Mouse (Mus musculus): Measurements from ENCODE around the gene Foxa2.

Gene Foxa2

GRCm38 (mm10) chr2:148046799-148047165 is at the start of gene Foxa2:
TSS of gene Foxa2 (minus strand) at chr2:148046969.
- no peak for DNase-seq (ENCODE audit: low spot score in 2 of 2)

GRCm38 (mm10) chr2:148092089-148092488 is 45.3 kb upstream of the Foxa2 start:
- no peak for DNase-seq (ENCODE audit: low spot score in 2 of 2)

- no peak for DNase-seq (ENCODE audit: low spot score in 2 of 2)
These were observed 44.9 kb upstream of the Foxa2 start for GRCm38 (mm10) chr2:148091657-148092056.

GRCm38 (mm10) chr2:148090071-148090470 is 43.3 kb upstream of the Foxa2 start:
- DNase-seq (ENCODE audit: low spot score in 2 of 2): no peak

- DNase-seq (ENCODE audit: low spot score in 2 of 2): no peak
These were observed 38.8 kb upstream of the Foxa2 start for GRCm38 (mm10) chr2:148085529-148085928.

GRCm38 (mm10) chr2:148085126-148085525 is 38.4 kb upstream of the Foxa2 start:
- no peak for DNase-seq (ENCODE audit: low spot score in 2 of 2)

- peak; percentile 12 to 29 for DNase-seq (ENCODE audit: low spot score in 2 of 2)
These were observed 35.5 kb upstream of the Foxa2 start for GRCm38 (mm10) chr2:148082283-148082682.

GRCm38 (mm10) chr2:148060705-148061104 is 13.9 kb upstream of the Foxa2 start:
- no peak for DNase-seq (ENCODE audit: low spot score in 2 of 2)

GRCm38 (mm10) chr2:148053411-148053810 is 6.6 kb upstream of the Foxa2 start:
- DNase-seq (ENCODE audit: low spot score in 2 of 2): no peak

GRCm38 (mm10) chr2:148048484-148049129 is 1.8 kb upstream of the Foxa2 start:
- DNase-seq (ENCODE audit: low spot score in 2 of 2): no peak

GRCm38 (mm10) chr2:148047611-148048010 is 842 bp upstream of the Foxa2 start:
- DNase-seq (ENCODE audit: low spot score in 2 of 2): no peak

- no peak for DNase-seq (ENCODE audit: low spot score in 2 of 2)
These were observed 601 bp downstream of the Foxa2 start for GRCm38 (mm10) chr2:148045937-148046798.

- DNase-seq (ENCODE audit: low spot score in 2 of 2): no peak
These were observed 1.2 kb downstream of the Foxa2 start for GRCm38 (mm10) chr2:148045543-148045936.

GRCm38 (mm10) chr2:148044877-148045539 is 1.8 kb downstream of the Foxa2 start:
- no peak for DNase-seq (ENCODE audit: low spot score in 2 of 2)

GRCm38 (mm10) chr2:148043976-148044876 is 2.5 kb downstream of the Foxa2 start:
- DNase-seq (ENCODE audit: low spot score in 2 of 2): no peak

GRCm38 (mm10) chr2:148043271-148043975 is 3.3 kb downstream of the Foxa2 start:
- no peak for DNase-seq (ENCODE audit: low spot score in 2 of 2)

GRCm38 (mm10) chr2:148042126-148042640 is 4.6 kb downstream of the Foxa2 start:
- no peak for DNase-seq (ENCODE audit: low spot score in 2 of 2)

GRCm38 (mm10) chr2:148041381-148041780 is 5.4 kb downstream of the Foxa2 start:
- no peak for DNase-seq (ENCODE audit: low spot score in 2 of 2)

- DNase-seq (ENCODE audit: low spot score in 2 of 2): no peak
These were observed 6.3 kb downstream of the Foxa2 start for GRCm38 (mm10) chr2:148040236-148041121.

Measured in frontal cortex, postnatal 36 days (tissue).